Mouse (Mus musculus) olfactory bulb, adult 2 months (tissue): ENCODE measurements around the gene Calcoco1.

Source experiments
- CTCF ChIP-seq: fragments of 200-500 bp; IDR thresholded peaks from 2 replicates; pipeline ENCODE4 v1.5.1; 2012; ENCODE audit warnings: low read depth, mild to moderate bottlenecking, low read length, moderate library complexity; ENCODE audit not compliant: insufficient read depth
- POLR2A ChIP-seq: fragments of 200-500 bp; IDR thresholded peaks from 2 replicates; pipeline ENCODE4 v1.6.1; 2012; ENCODE audit warnings: mild to moderate bottlenecking, low read depth, low read length, moderate library complexity; ENCODE audit not compliant: insufficient read depth

GRCm38 (mm10) chr15:102669571-102669970, 52.4 kb downstream of the Calcoco1 start:
- TF ChIP-seq POLR2A (no peak), CTCF (no peak)
